Mouse (Mus musculus): ENCODE results near the gene Mcee. TPM values are rescaled to one million over a fixed set of nuclear protein-coding genes. Genes with fewer than 3 reads are reported as not detected.

The Mcee gene
- 84.5 TPM for polyA plus RNA-seq (2015; fragmentation: Illumina TruSeq; extraction: RNeasy Lipid Tissue Mini Kit (QIAGEN cat#74804); ENCODE audit: low read depth, low replicate concordance)

DNA sequence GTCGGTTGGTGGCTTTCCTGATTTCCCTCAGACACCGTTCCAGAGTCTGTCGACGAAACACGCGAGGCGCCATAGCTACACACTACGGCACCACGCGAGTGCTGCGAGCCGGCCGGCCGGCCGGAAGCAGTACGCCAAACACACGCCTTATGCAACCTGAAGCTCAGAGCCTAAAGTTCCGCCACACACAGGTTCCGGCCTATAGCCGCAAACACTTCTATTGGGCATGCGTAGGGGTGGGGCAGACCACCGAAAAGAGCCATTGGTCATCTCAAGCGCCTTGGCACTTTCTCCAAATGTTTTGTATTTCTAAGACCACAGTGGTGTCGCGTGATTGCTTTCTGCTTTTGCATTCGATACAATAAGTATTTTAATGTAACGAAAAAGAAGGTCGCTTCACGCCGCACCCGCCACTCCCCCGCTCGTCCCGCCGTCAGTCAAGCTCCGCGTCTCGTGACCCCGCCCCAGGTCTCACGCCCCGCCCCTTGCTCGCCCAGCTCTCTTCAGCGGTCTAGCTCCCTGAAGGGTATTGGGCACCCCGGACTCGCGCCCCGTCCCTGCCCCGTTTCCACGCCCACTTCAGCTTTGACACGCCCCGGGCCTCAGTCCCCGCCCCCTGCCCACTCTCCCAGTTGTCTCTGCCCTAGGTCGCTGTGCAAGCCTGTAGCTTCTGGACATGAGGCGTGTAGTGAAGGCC is at the start of gene Mcee, which contains the start of gene Mphosph10:
Gene Mcee (plus strand): TSS at position 486 of the 697 bp plus-strand sequence.
Gene Mphosph10 (minus strand): TSS at position 147 of the 697 bp plus-strand sequence.

DNA sequence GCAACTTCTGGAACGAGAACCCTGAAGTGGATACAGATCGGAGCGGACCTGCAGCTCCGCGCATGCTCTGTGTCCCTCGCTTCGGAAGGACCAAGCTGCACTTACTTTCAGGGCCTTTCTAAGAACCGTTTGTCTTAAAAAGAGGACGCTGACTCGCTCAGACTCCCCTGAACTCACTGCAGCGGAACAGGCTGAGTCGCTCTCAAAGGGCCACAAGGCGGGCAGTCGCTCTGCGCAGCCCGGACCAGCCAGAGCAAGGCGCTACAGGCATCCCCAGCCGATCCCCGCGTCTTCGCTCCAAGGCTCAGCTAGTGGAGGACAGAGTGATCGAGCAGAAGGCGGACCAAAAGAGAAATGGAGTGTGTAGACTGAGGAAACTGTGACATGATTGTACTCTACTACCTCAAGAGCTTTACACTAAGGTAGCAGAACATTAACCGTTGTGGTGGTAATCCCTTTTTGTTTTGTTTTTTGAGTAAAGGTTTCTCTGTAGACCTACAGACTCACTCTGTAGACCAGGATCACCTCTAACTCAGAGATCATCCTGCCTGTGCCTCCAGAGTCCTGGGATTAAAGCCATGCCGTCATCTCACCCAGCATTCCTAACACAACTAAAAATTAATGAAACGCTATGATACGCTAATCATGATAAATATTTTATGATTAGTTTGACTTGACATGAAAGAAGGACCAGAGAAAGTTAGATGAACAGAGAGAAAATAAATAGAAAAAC is 18.4 kb upstream of the Mcee start, which contains the start of gene Fan1:
Gene Fan1 (minus strand): TSS at position 266 of the 733 bp plus-strand sequence.

Other genes starting within 250 kb of the Mcee start
- 0.51 TPM for gene Trpm1, start 238.8 kb upstream of the Mcee start, polyA plus RNA-seq (2015; fragmentation: Illumina TruSeq; extraction: RNeasy Lipid Tissue Mini Kit (QIAGEN cat#74804); ENCODE audit: low read depth, low replicate concordance)
- 15.4 TPM for gene Mtmr10, start 105.0 kb upstream of the Mcee start, polyA plus RNA-seq (2015; fragmentation: Illumina TruSeq; extraction: RNeasy Lipid Tissue Mini Kit (QIAGEN cat#74804); ENCODE audit: low read depth, low replicate concordance)
- 5.1 TPM for gene Fan1, start 18.5 kb upstream of the Mcee start, polyA plus RNA-seq (2015; fragmentation: Illumina TruSeq; extraction: RNeasy Lipid Tissue Mini Kit (QIAGEN cat#74804); ENCODE audit: low read depth, low replicate concordance)
- 17.5 TPM for gene Mphosph10, start 339 bp upstream of the Mcee start, polyA plus RNA-seq (2015; fragmentation: Illumina TruSeq; extraction: RNeasy Lipid Tissue Mini Kit (QIAGEN cat#74804); ENCODE audit: low read depth, low replicate concordance)
- gene Apba2, start 109.1 kb downstream of the Mcee start, polyA plus RNA-seq (2015; fragmentation: Illumina TruSeq; extraction: RNeasy Lipid Tissue Mini Kit (QIAGEN cat#74804); ENCODE audit: low read depth, low replicate concordance), result 144 TPM

All from brain, adult 10 weeks (tissue).